Mouse (Mus musculus) liver, adult 2 months (tissue): ENCODE data around the gene Pla2g10.

Experiments
- CTCF ChIP-seq: fragments of 200-500 bp; IDR thresholded peaks from 2 replicates; pipeline ENCODE4 v1.5.1; 2011; ENCODE audit warnings: low read depth, low read length, control low read depth
- POLR2A ChIP-seq: fragments of 200-500 bp; IDR thresholded peaks from 2 replicates; pipeline ENCODE4 v1.6.1; 2011; ENCODE audit warnings: low read length, control low read depth; ENCODE audit not compliant: insufficient read depth; ENCODE audit errors: extremely low read depth

GRCm38 (mm10) chr16:13716821-13717553, 13.8 kb downstream of the Pla2g10 start:
- TF ChIP-seq POLR2A, result no peak
- TF ChIP-seq CTCF, result no peak
